Comparison of ENCODE assay signal across 25 mouse cellular contexts in genomic region chr3:137897685-137898084, GRCm38 (mm10).
"Had no signal": no experiment of that assay in that cellular context is flagged by ENCODE, and none has a peak within 500 bp of the region (broad histone marks: within the 10 kb centered on the region; RNA-seq: fewer than 3 reads in every experiment).

No protein-coding gene starts in this region.

- H3K27me3 ChIP-seq: heart, embryonic 13.5 days; heart, embryonic 15.5 days; hindbrain, embryonic 12.5 days; intestine, embryonic 15.5 days; limb, embryonic 13.5 days; limb, embryonic 15.5 days; liver, embryonic 12.5 days had no signal

- H3K9ac ChIP-seq: heart, embryonic 13.5 days; heart, embryonic 15.5 days; hindbrain, embryonic 12.5 days; hindbrain, embryonic 14.5 days; intestine, embryonic 15.5 days; limb, embryonic 13.5 days; limb, embryonic 15.5 days; liver, embryonic 12.5 days; liver, embryonic 14.5 days had no signal

- H3K4me3 ChIP-seq: heart, adult 2 months; heart, embryonic 13.5 days; heart, embryonic 15.5 days; hindbrain, embryonic 10.5 days; hindbrain, embryonic 12.5 days; intestine, embryonic 15.5 days; layer of hippocampus, adult 2 months; limb, embryonic 13.5 days; limb, embryonic 15.5 days; liver, embryonic 12.5 days had no signal

- H3K27ac ChIP-seq: heart, adult 2 months; heart, embryonic 13.5 days; heart, embryonic 15.5 days; hindbrain, embryonic 10.5 days; hindbrain, embryonic 12.5 days; hindbrain, embryonic 14.5 days; intestine, embryonic 15.5 days; layer of hippocampus, adult 2 months; limb, embryonic 13.5 days; limb, embryonic 15.5 days; liver, embryonic 12.5 days; liver, embryonic 14.5 days had no signal

- ATAC-seq: hindbrain, embryonic 16.5 days; inflammation-experienced regulatory T-cells, adult 6 months; intestine, embryonic 15.5 days; intestine, postnatal 0 days; liver, embryonic 12.5 days had no signal

- DNase-seq: gastrocnemius, postnatal 14 days; gastrocnemius, postnatal 36 days; heart, adult 2 months; heart, postnatal 14 days; heart, postnatal 4 days; kidney, adult 18-20 months; kidney, adult 8-10 months; kidney, postnatal 10 days; kidney, postnatal 25 days; kidney, postnatal 4 days; left cerebral cortex, postnatal 4 days had no signal

- H3K4me1 ChIP-seq: heart, embryonic 13.5 days; heart, embryonic 15.5 days; hindbrain, embryonic 10.5 days; hindbrain, embryonic 12.5 days; intestine, embryonic 15.5 days; limb, embryonic 13.5 days; limb, embryonic 15.5 days; liver, embryonic 12.5 days had no signal

- H3K9me3 ChIP-seq: heart, embryonic 13.5 days; heart, embryonic 15.5 days; hindbrain, embryonic 12.5 days; intestine, embryonic 15.5 days; limb, embryonic 13.5 days; limb, embryonic 15.5 days; liver, embryonic 12.5 days had no signal
